ENCODE assay signal across 10 mouse cellular contexts in the genomic region with DNA sequence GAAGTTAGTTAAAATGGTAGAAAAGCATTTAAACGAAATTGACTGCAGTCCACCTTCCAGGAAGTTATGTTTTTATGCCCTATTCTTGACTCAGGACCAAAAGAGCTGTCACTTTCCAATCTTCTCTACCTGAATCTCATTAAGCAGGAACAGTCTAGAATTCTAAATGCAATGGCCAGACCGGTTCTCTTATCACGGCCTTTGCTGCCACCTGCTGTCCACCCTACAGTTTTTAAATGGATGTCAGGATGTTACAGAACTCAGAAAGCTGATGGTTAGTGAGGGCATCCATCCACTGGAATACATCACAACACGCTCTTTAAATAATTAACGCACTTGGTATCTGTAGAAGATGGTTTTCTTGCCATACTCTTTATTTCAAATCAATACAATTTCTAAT.
A peak's percentile ranks its signal among the peaks of the same experiment; 100 is the strongest.
DNase-seq lines count a peak whose midpoint lies in the region; TF ChIP-seq lines count a peak whose summit lies in the region.
"Had no signal": no experiment of that assay in that cellular context is flagged by ENCODE, and none has a peak within 500 bp of the region (broad histone marks: within the 10 kb centered on the region; RNA-seq: fewer than 3 reads in every experiment).

No protein-coding gene starts in this region.

- 0 out of 2 replicates have a peak, but pooled peaks have one; percentile 13 for TF ChIP-seq CTCF in bone marrow macrophage, adult 2 months (IDR thresholded peaks at IDR 0.05; ENCODE audit: low read depth, low read length)
- TF ChIP-seq CTCF in embryonic fibroblast, embryonic 13.5 days (IDR thresholded peaks at IDR 0.05; ENCODE audit: borderline replicate concordance, insufficient read depth, low read length) = peak; percentile 37; the same call in 1 of the 2 replicates

- H3K4me3 ChIP-seq in bone marrow macrophage, adult 2 months (ENCODE audit: insufficient read depth, low read length) = no peak overlapping the region
- no peak overlapping the region for H3K4me3 ChIP-seq in embryonic fibroblast, embryonic 13.5 days (ENCODE audit: insufficient read depth, low read length)
- H3K4me3 ChIP-seq: heart, embryonic 13.5 days; myocyte had no signal

- TF ChIP-seq POLR2A in bone marrow macrophage, adult 2 months (IDR thresholded peaks at IDR 0.05; ENCODE audit: borderline replicate concordance, low read depth, low read length) = no peak
- no peak for TF ChIP-seq POLR2A in embryonic fibroblast, embryonic 13.5 days (IDR thresholded peaks at IDR 0.05; ENCODE audit: low read depth, low read length)

- DNase-seq in gastrocnemius, adult 18-20 months (ENCODE audit: low spot score) = peak; percentile 41
- no peak for DNase-seq in gastrocnemius, postnatal 25 days
- DNase-seq in 416B (ENCODE audit: low read depth) = peak; percentile 71
- peak; percentile 81 for DNase-seq in kidney, postnatal 4 days
- DNase-seq in lung, postnatal 10 days = peak; percentile 62
- peak; percentile 69 for DNase-seq in right cerebral cortex, postnatal 14 days

- no peak overlapping the region for H3K27ac ChIP-seq in bone marrow macrophage, adult 2 months (ENCODE audit: insufficient read depth, low read depth, low read length)
- H3K27ac ChIP-seq in embryonic fibroblast, embryonic 13.5 days (ENCODE audit: insufficient read depth, low read length) = no peak overlapping the region
- H3K27ac ChIP-seq: heart, embryonic 13.5 days had no signal

- H3K4me1 ChIP-seq in bone marrow macrophage, adult 2 months (ENCODE audit: control insufficient read depth, insufficient read depth, low read length) = peaks cover 2% of the 10 kb centered on the region; the same call in 1 of the 2 replicates
- H3K4me1 ChIP-seq in embryonic fibroblast, embryonic 13.5 days (ENCODE audit: control insufficient read depth, insufficient read depth, low read length) = no peaks in the 10 kb centered on the region
